Mouse (Mus musculus): ENCODE measurements around the gene Dip2b. TPM values are rescaled to one million over a fixed set of nuclear protein-coding genes. Genes with fewer than 3 reads are reported as not detected.

Dip2b gene
- 13.6 and 16.4 TPM in 2 replicates for polyA plus RNA-seq (2016; fragmentation: Nextera tagmentation; extraction: Ambion mirVana)

DNA sequence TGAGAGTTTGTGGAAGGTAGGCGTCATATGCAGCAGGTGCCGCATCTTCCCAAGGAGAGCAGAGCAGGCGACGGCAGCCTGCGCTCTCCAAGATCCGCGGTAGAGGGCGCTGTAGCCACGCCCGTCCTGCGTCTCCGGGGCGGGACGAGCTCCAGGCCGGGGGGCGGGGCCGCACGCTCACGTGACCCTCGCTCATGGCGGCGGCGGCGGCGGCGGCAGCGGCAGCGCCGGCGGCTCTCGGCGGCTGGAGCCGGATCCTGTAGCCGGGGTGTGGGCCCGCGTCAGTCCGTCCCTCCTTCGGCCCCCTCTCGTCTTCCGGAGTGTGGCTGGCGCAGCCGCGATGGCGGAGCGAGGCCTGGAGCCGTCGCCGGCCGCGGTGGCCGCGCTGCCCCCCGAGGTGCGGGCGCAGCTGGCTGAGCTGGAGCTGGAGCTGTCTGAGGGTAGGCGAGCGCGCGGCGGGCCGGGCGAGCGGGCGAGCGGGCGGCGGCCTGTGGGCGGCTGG is at the start of gene Dip2b:
Gene Dip2b (plus strand): TSS at position 195 of the 502 bp plus-strand sequence.
- peaks cover 4% of the 10 kb centered on the region; the same call in 1 of the 2 replicates for H3K27me3 ChIP-seq (ENCODE audit: low read depth, poor library complexity, severe bottlenecking)
- under 1% methylated on average over 66 of the region's 68 CpGs for WGBS
- H3K4me3 ChIP-seq, result peak within 1 kb of the TSS; percentile 97
- peaks cover 8% of the 10 kb centered on the region; the same call in 1 of the 2 replicates for H3K36me3 ChIP-seq
- peaks cover 27% of the 10 kb centered on the region for H3K4me1 ChIP-seq
- H3K9me3 ChIP-seq (replicated peaks), result no peaks in the 10 kb centered on the region
- peak; percentile 99 for DNase-seq (ENCODE audit: low spot score)
- H3K27ac ChIP-seq, result peak within 1 kb of the TSS; percentile 100

DNA sequence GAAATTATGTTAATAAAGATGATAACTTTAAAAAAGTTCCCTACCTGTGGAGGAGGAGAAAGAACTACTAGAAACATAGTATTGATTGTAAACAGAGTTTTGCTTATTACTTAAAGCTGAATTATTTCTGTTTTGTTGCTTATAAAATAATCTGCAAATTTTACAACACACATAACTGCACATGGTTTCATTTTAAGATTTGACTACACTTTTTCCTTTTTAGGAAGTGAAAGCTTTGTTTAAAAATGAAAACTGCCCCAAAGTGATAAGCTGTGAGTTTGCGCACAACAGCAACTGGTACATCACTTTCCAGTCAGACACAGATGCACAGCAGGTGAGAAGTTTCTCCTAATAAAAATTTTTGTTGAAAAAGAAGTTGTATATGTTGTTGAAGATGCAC is 45.4 kb upstream of the Dip2b start:
- no peak overlapping the region for H3K4me3 ChIP-seq
- H3K36me3 ChIP-seq, result peaks cover 98% of the 10 kb centered on the region
- WGBS, result 98% methylated on average over 1 of the region's 1 CpGs

DNA sequence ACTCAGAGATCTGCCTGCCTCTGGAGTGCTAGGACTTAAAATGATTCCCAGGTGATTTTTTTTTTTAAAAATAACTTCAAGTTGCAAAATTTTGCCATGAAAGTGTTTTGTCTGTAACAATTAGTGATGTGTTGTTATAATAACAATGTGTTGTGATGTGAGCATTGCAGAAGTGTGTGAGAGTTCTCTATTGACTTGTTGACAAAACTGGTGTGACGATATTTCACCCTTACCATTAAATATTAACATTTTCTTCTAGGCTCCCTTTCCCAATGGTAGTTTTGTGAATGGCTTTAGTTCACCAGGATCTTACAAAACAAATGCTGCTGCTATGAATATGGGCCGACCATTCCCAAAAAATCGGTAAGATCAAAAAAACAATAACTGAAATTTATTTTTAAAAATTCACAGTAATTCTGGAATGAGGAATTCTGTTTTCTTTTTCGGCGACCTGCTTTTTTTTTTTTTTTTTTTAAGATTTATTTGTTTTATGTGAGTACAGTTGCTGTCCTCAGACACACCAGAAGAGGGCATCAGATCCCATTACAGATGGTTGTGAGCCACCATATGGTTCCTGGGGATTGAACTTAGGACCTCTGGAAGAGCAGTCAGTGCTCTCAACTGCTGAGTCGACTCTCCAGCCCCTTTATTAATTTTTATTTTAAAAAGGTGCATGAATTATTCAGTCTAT is 41.2 kb upstream of the Dip2b start:
- 91% methylated on average over 6 of the region's 6 CpGs for WGBS
- DNase-seq (ENCODE audit: low spot score), result no peak
- no peaks in the 10 kb centered on the region for H3K9me3 ChIP-seq (replicated peaks)
- no peak overlapping the region for H3K27ac ChIP-seq
- H3K4me3 ChIP-seq, result no peak overlapping the region
- H3K36me3 ChIP-seq, result peaks cover 96% of the 10 kb centered on the region
- no peaks in the 10 kb centered on the region for H3K27me3 ChIP-seq (ENCODE audit: low read depth, poor library complexity, severe bottlenecking)
- no peaks in the 10 kb centered on the region for H3K4me1 ChIP-seq

More for the DNA sequence above, 45.4 kb upstream of the Dip2b start:
- Histone ChIP-seq H3K27ac (no peak overlapping the region), H3K27me3 (ENCODE audit: low read depth, poor library complexity, severe bottlenecking) (no peaks in the 10 kb centered on the region), H3K9me3 (replicated peaks) (no peaks in the 10 kb centered on the region), H3K4me1 (no peaks in the 10 kb centered on the region)
- no peak for DNase-seq (ENCODE audit: low spot score)

DNA sequence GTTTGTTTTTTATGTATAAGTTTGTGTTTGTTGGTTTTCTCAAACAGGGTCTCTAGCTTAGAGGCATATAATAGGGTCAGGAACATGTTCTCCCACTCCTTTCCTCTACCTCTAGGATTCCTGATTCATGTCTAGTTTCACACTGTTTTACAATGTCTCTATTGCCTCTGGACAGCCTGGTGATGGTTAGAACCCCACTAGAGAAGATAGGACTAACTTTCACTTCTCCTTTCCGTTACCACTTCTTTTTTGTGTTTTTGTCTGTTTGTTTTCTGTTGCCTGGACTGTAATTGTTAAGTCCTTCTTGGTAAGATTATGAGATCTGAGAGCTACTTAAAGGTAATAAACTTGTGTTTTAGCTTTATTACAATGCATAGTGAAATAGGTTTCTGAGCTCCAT is 39.1 kb upstream of the Dip2b start:
- H3K27me3 ChIP-seq (ENCODE audit: low read depth, poor library complexity, severe bottlenecking), result no peaks in the 10 kb centered on the region
- no peak for DNase-seq (ENCODE audit: low spot score)
- H3K9me3 ChIP-seq (replicated peaks), result no peaks in the 10 kb centered on the region
- H3K4me1 ChIP-seq, result no peaks in the 10 kb centered on the region
- H3K4me3 ChIP-seq, result no peak overlapping the region
- H3K36me3 ChIP-seq, result peaks cover 96% of the 10 kb centered on the region
- WGBS, result 96% methylated on average over 1 of the region's 1 CpGs
- no peak overlapping the region for H3K27ac ChIP-seq

DNA sequence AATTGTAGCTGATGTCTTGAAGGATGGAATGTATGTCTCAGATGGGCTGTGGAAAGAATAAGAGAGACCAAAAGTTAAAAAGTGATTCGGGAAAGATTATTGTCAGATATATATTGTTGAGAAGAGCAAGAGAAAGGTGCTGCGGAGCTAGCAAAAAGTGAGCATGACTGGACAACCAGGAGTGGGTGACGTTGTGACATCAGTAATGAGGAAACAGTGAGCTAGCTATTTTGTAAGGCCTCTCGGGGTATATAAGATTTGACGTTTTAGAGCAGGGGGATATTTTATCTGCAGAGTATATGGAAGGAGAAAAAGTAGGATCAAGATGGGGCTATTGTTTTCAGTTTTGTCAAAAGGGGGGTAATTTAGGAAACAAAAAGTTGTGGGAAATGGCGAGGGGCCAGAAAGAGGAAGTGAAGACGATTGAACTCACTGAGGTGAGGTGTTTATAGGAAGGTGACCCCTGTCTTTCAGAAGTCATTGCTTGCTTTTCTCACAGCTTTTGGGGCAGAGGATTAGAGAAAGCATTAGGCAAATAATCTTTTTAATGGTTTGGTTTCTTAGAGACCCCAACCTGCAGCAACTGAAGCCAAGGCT is 33.7 kb upstream of the Dip2b start:
- WGBS, result 94% methylated on average over 7 of the region's 7 CpGs
- Histone ChIP-seq H3K9me3 (replicated peaks) (no peaks in the 10 kb centered on the region), H3K4me1 (no peaks in the 10 kb centered on the region), H3K27ac (no peak overlapping the region), H3K4me3 (no peak overlapping the region), H3K27me3 (ENCODE audit: low read depth, poor library complexity, severe bottlenecking) (no peaks in the 10 kb centered on the region), H3K36me3 (peaks cover 100% of the 10 kb centered on the region)
- DNase-seq (ENCODE audit: low spot score), result no peak

DNA sequence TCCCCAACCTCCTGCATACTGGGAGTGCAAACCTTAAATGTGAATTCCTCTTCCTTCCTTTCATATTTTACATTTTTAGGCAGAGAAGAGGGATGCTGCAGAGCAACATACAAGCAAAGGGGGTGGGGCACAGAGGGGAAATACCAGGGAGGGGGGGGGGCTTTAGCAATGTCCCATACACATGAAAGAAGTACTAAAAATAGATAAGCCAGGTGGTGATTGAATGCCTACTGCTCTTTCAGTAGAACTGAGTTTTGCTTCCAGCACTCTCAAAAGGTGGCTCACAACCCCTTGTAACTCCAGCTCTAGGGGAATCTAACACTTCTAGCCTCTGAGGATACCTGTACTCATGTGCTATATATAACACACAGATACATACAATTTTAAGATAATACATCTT is 32.3 kb upstream of the Dip2b start:
- H3K4me3 ChIP-seq, result no peak overlapping the region
- H3K27ac ChIP-seq, result no peak overlapping the region
- no peak for DNase-seq (ENCODE audit: low spot score)

DNA sequence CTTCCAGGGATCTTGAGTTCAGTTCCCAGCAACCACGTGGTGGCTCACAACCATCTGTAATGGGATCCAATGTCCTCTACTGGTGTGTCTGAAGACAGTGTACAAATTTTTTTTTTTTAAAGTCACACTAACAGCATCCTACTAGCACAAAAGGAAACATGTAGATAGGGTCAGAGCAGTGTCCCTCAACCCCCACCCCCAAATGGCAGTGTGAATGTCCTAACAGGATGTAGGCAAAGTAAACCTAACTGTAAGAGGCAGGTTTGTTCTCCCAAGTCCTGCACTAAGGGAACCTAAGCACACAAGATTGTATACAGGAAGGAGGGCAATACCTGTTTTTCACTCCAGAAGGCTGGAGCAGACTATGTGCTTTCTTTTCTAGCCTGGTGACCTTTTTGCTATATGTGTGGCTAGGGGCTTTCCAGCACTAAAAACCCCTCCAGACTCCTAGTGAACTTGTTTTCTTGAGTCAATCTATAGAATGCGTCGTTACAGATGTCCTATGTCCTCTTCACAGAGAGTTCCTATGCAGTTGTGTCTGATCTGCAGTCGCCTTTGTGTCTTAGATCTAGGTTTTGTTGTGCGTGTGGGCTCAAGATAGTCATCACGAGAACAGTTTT is 20.1 kb upstream of the Dip2b start:
- WGBS, result 85% methylated on average over 6 of the region's 6 CpGs
- H3K4me3 ChIP-seq, result no peak overlapping the region
- H3K4me1 ChIP-seq, result no peaks in the 10 kb centered on the region
- H3K27me3 ChIP-seq (ENCODE audit: low read depth, poor library complexity, severe bottlenecking), result no peaks in the 10 kb centered on the region
- H3K36me3 ChIP-seq, result peaks cover 32% of the 10 kb centered on the region
- no peaks in the 10 kb centered on the region for H3K9me3 ChIP-seq (replicated peaks)
- no peak for DNase-seq (ENCODE audit: low spot score)
- H3K27ac ChIP-seq, result no peak overlapping the region

More for the DNA sequence above, 32.3 kb upstream of the Dip2b start:
- H3K9me3 ChIP-seq (replicated peaks), result no peaks in the 10 kb centered on the region
- no peaks in the 10 kb centered on the region for H3K27me3 ChIP-seq (ENCODE audit: low read depth, poor library complexity, severe bottlenecking)
- peaks cover 100% of the 10 kb centered on the region for H3K36me3 ChIP-seq
- no peaks in the 10 kb centered on the region for H3K4me1 ChIP-seq

DNA sequence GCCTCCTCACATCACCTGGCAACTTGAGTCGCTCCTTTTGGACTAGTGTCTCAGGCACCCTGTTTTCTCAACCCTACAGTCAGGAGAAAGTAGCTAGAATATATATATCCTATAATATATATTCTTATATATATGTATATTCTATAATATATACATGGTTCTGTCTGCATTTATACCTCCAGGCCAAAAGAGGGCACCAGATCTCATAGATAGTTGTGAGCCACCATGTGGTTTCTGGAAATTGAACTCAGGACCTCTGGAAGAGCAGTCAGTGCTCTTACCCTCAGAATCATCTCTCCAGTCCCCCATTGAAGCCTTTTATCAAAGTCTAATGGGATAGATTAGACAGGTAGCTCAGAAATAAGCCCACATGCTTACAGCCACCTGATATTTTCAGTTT is 17.3 kb upstream of the Dip2b start:
- DNase-seq (ENCODE audit: low spot score), result no peak
- H3K27ac ChIP-seq, result no peak overlapping the region
- no peaks in the 10 kb centered on the region for H3K9me3 ChIP-seq (replicated peaks)
- H3K4me3 ChIP-seq, result no peak overlapping the region
- H3K36me3 ChIP-seq, result peaks cover 18% of the 10 kb centered on the region
- 89% methylated on average over 1 of the region's 1 CpGs for WGBS
- no peaks in the 10 kb centered on the region for H3K27me3 ChIP-seq (ENCODE audit: low read depth, poor library complexity, severe bottlenecking)
- no peaks in the 10 kb centered on the region for H3K4me1 ChIP-seq

DNA sequence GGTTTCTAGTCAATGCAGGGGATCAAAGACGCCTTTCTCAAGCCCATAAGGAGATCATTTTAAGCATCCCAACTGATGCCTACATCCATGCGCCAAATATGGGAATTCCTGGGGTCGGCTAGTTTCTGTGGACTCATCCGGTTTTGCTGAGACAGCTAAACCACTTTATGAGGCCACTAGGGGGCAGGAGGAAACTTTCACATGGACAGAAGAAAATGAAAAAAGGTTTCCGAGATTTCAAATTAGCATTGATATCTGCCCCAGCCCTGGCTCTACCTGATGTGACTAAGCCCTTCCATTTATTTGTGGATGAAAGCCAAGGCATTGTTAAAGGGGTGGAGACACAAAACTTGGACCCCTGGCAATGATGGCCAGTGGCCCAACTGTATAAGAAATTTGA is 15.5 kb upstream of the Dip2b start:
- Histone ChIP-seq H3K4me3 (no peak overlapping the region), H3K27me3 (ENCODE audit: low read depth, poor library complexity, severe bottlenecking) (no peaks in the 10 kb centered on the region), H3K9me3 (replicated peaks) (no peaks in the 10 kb centered on the region), H3K36me3 (peaks cover 8% of the 10 kb centered on the region; the same call in 1 of the 2 replicates), H3K27ac (no peak overlapping the region), H3K4me1 (no peaks in the 10 kb centered on the region)
- DNase-seq (ENCODE audit: low spot score), result peak; percentile 39
- 31% methylated on average over 5 of the region's 5 CpGs for WGBS

DNA sequence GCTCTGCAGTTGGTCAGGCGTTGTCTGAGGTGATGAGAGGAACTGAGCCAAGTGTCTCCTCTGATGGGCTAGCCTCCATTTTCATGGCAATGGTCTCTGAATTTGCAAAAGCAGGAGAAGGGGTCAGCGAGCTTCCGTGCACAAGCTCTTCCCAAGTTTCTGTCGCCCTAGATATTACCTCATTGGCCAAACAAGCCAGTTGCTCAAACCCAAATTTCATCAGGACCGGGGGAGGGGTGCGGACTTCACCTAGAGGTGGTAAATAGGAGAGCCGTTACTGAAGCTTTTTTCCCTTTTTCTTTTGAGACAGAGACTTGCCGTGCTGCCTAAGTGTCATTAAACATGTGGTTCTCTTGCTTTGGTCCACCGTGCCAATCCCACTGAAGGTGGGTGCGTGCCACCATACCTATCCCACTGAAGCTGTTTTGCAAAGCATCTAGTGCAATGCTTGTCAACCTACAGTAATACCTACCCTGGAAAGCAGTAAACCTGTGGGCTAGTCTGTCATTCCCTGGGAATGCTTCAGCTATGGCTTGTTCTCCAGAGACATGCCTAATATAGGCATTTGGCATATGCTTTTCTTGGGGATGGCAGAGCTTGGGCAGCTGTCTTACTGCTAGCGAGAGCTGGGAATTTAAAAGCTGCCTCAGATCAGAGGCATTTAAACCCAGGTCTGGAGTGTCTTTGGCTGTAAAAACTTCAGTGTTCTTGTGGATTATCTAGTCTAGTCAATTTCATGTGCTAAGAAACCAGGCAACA is 13.2 kb upstream of the Dip2b start:
- 77% methylated on average over 11 of the region's 11 CpGs for WGBS
- DNase-seq (ENCODE audit: low spot score), result no peak
- Histone ChIP-seq H3K27ac (no peak overlapping the region), H3K36me3 (peaks cover 6% of the 10 kb centered on the region; the same call in 1 of the 2 replicates), H3K27me3 (ENCODE audit: low read depth, poor library complexity, severe bottlenecking) (no peaks in the 10 kb centered on the region), H3K4me1 (no peaks in the 10 kb centered on the region), H3K9me3 (replicated peaks) (no peaks in the 10 kb centered on the region), H3K4me3 (no peak overlapping the region)

DNA sequence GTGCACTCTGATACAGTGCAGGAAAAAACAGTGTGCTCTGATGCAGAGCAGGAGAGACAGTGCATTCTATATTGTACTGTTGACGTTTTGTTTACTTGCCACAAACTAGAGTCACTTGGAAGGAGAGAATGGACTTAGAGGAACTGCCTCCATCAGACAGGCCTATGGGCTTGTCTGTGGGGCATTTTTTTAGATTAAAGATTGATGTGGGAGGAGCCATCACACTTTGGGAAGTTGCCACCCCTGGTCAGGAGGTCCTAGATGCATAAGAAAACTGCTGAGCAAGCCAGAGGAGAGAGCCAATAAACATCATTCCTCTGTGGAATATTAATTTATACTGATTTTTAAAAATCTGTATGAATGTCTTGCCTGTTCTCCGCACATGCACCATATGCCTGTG is 10.3 kb upstream of the Dip2b start:
- Histone ChIP-seq H3K9me3 (replicated peaks) (no peaks in the 10 kb centered on the region), H3K4me1 (no peaks in the 10 kb centered on the region), H3K36me3 (no peaks in the 10 kb centered on the region), H3K27me3 (ENCODE audit: low read depth, poor library complexity, severe bottlenecking) (no peaks in the 10 kb centered on the region), H3K27ac (no peak overlapping the region), H3K4me3 (no peak overlapping the region)
- DNase-seq (ENCODE audit: low spot score), result no peak
- WGBS, result 86% methylated on average over 2 of the region's 2 CpGs

DNA sequence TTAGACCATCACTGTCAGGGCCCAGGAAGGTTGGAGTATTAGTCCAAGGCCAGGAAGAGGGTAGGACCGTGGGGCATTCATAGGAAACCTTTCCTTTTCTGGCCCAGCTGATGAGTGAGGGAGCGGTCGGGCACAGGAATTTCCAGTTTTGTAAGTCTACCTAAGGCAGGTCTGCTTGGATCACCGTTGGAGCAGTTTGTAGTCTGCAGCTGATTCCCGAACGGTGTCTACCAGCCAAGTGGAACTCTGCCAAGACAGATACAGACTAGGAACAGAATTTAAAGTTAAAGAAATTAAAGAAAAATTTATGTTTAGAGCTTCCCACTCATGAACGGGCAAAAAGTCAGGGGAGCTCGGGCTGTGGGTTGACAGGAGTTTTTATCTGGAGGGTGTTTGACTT is 9.0 kb upstream of the Dip2b start:
- Histone ChIP-seq H3K27me3 (ENCODE audit: low read depth, poor library complexity, severe bottlenecking) (no peaks in the 10 kb centered on the region), H3K4me1 (no peaks in the 10 kb centered on the region), H3K36me3 (no peaks in the 10 kb centered on the region), H3K4me3 (no peak overlapping the region), H3K27ac (no peak overlapping the region), H3K9me3 (replicated peaks) (no peaks in the 10 kb centered on the region)
- no peak for DNase-seq (ENCODE audit: low spot score)
- 86% methylated on average over 8 of the region's 8 CpGs for WGBS
